Mouse (Mus musculus): ENCODE results near the gene Orm3. TPM values are rescaled to one million over a fixed set of nuclear protein-coding genes. Genes with fewer than 3 reads are reported as not detected.
A peak's percentile ranks its signal among the peaks of the same experiment; 100 is the strongest.

Gene Orm3
- total RNA-seq, 2 experiments from 2014 or later, result not detected

- TF ChIP-seq CTCF (IDR thresholded peaks at IDR 0.05), result no peak
- DNase-seq, result peak; percentile 70
- intact Hi-C loops (cut with DNase I), result no loop called here
- H3K4me3 ChIP-seq, result peak overlapping the region; percentile 69
- peak overlapping the region; percentile 93 for H3K27ac ChIP-seq
Observed at GRCm38 (mm10) chr4:63398854-63399609, 43.1 kb downstream of the Orm3 start.

- Histone ChIP-seq H3K4me3 (peak overlapping the region; percentile 69), H3K27ac (peak overlapping the region; percentile 93)
- no peak for DNase-seq
- intact Hi-C loops (cut with DNase I), result no loop called here
- no peak for TF ChIP-seq CTCF (IDR thresholded peaks at IDR 0.05)
Observed at GRCm38 (mm10) chr4:63399691-63400270, 43.8 kb downstream of the Orm3 start.

- intact Hi-C loops (cut with DNase I), result no loop called here
- Histone ChIP-seq H3K4me3 (peak overlapping the region; percentile 69), H3K27ac (peak overlapping the region; percentile 93)
- TF ChIP-seq CTCF (IDR thresholded peaks at IDR 0.05), result no peak
- DNase-seq, result no peak
Observed at GRCm38 (mm10) chr4:63400541-63401306, 44.8 kb downstream of the Orm3 start.

GRCm38 (mm10) chr4:63401620-63402019 lies 45.7 kb downstream of the Orm3 start:
- intact Hi-C loops (cut with DNase I), result no loop called here
- DNase-seq, result no peak
- peak overlapping the region; percentile 93 for H3K27ac ChIP-seq
- no peak for TF ChIP-seq CTCF (IDR thresholded peaks at IDR 0.05)
- H3K4me3 ChIP-seq, result peak overlapping the region; percentile 69

GRCm38 (mm10) chr4:63402056-63402455 lies 46.1 kb downstream of the Orm3 start:
- no peak for TF ChIP-seq CTCF (IDR thresholded peaks at IDR 0.05)
- intact Hi-C loops (cut with DNase I), result no loop called here
- Histone ChIP-seq H3K4me3 (peak overlapping the region; percentile 69), H3K27ac (peak overlapping the region; percentile 93)
- no peak for DNase-seq

GRCm38 (mm10) chr4:63402558-63402957 lies 46.6 kb downstream of the Orm3 start:
- Histone ChIP-seq H3K27ac (peak overlapping the region; percentile 93), H3K4me3 (peak overlapping the region; percentile 69)
- no peak for DNase-seq
- no peak for TF ChIP-seq CTCF (IDR thresholded peaks at IDR 0.05)
- intact Hi-C loops (cut with DNase I), result no loop called here

- peak within 1 kb of the TSS; percentile 93 for H3K27ac ChIP-seq
- intact Hi-C loops (cut with DNase I), result no loop called here
- peak; percentile 94 for DNase-seq
- peak within 1 kb of the TSS; percentile 69 for H3K4me3 ChIP-seq
- TF ChIP-seq CTCF (IDR thresholded peaks at IDR 0.05), result no peak
Observed at GRCm38 (mm10) chr4:63403040-63403959, 47.3 kb downstream of the Orm3 start, which contains the start of gene Akna. TSS of gene Akna (minus strand) at chr4:63403354.

GRCm38 (mm10) chr4:63404205-63404604 lies 48.2 kb downstream of the Orm3 start:
- intact Hi-C loops (cut with DNase I), result no loop called here
- H3K27ac ChIP-seq, result peak overlapping the region; percentile 93

GRCm38 (mm10) chr4:63405051-63405450 lies 49.1 kb downstream of the Orm3 start:
- no peak for DNase-seq
- Histone ChIP-seq H3K27ac (peak overlapping the region; percentile 93; the same call in 1 of the 2 replicates), H3K4me3 (no peak overlapping the region)
- TF ChIP-seq CTCF (IDR thresholded peaks at IDR 0.05), result no peak
- intact Hi-C loops (cut with DNase I), result no loop called here

More at GRCm38 (mm10) chr4:63404205-63404604, 48.2 kb downstream of the Orm3 start:
- TF ChIP-seq CTCF (IDR thresholded peaks at IDR 0.05), result no peak
- DNase-seq, result no peak
- no peak overlapping the region; the same call in 1 of the 2 replicates for H3K4me3 ChIP-seq

GRCm38 (mm10) chr4:63405683-63406082 lies 49.7 kb downstream of the Orm3 start:
- intact Hi-C loops (cut with DNase I), result no loop called here
- no peak for TF ChIP-seq CTCF (IDR thresholded peaks at IDR 0.05)

GRCm38 (mm10) chr4:63408247-63408646 lies 52.3 kb downstream of the Orm3 start:
- intact Hi-C loops (cut with DNase I), result loop anchor here (2.0 kb wide), 1 partner anchor 39 kb away; no protein-coding TSS in a partner anchor
- DNase-seq, result peak; percentile 36
- Histone ChIP-seq H3K4me3 (no peak overlapping the region), H3K27ac (peak overlapping the region; percentile 51; the same call in 1 of the 2 replicates)
- TF ChIP-seq CTCF (IDR thresholded peaks at IDR 0.05), result no peak

More at GRCm38 (mm10) chr4:63405683-63406082, 49.7 kb downstream of the Orm3 start:
- Histone ChIP-seq H3K4me3 (no peak overlapping the region), H3K27ac (no peak overlapping the region)
- DNase-seq, result no peak
